Mouse (Mus musculus): ENCODE data around the gene Cmtm4.

GRCm38 (mm10) chr8:104408328-104409110 lies 12.9 kb upstream of the Cmtm4 start:
- TF ChIP-seq HCFC1 (IDR thresholded peaks at IDR 0.05; ENCODE audit: borderline replicate concordance, insufficient read depth, low read length) (no peak), ZC3H11A (IDR thresholded peaks at IDR 0.05; ENCODE audit: borderline replicate concordance, low read depth, low read length) (no peak), CHD2 (IDR thresholded peaks at IDR 0.05; ENCODE audit: low read depth, low read length) (no peak), ZNF384 (IDR thresholded peaks at IDR 0.05; ENCODE audit: low read depth, low read length) (no peak)

Measured in ES-E14 (cell line).